Mouse (Mus musculus): Measurements from ENCODE around the gene Smpd2.

DNA sequence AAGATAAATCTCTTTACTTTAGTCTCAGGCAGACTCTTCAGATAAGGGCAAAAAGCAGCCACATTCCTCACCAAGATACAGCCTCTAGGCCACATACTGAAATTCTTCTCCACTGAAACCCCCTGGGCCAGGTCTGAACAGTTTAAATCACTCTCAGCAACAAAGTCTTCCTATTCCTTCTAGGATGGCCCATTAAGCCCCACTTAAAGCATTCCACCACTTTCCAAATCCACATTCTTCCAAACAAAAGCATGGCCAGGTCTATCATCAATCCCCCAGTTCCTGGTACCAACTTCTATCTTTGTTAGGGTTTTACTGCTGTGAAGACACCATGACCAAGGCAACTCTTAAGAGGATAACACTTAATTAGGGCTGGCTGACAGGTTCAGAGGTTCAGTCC, 17.6 kb downstream of the Smpd2 start:
- TF ChIP-seq CTCF (IDR thresholded peaks at IDR 0.05; ENCODE audit: low read depth, low read length) (no peak), POLR2AphosphoS5 (IDR thresholded peaks at IDR 0.05; ENCODE audit: insufficient replicate concordance, low read depth, low read length) (no peak), TAL1 (conservative IDR thresholded peaks at IDR 0.05; ENCODE audit: low read depth, low read length) (no peak)
